Mouse (Mus musculus): ENCODE results near the gene Pfkl.
A peak's percentile ranks its signal among the peaks of the same experiment; 100 is the strongest.
"Not testable (repeated sequence)": the region's sequence is repeated elsewhere in the genome, so short reads cannot be mapped to it uniquely, and the experiment has no call there.

Gene Pfkl

GRCm38 (mm10) chr10:78011116-78011515 lies 1.2 kb upstream of the Pfkl start:
- not testable (repeated sequence) for DNase-seq

- no peak for DNase-seq
Measured at GRCm38 (mm10) chr10:78010335-78010734, 452 bp upstream of the Pfkl start.

GRCm38 (mm10) chr10:78009184-78009944 lies 519 bp downstream of the Pfkl start:
- peak; percentile 96 for DNase-seq

- no peak for DNase-seq
Measured at GRCm38 (mm10) chr10:78008169-78008568, 1.7 kb downstream of the Pfkl start.

GRCm38 (mm10) chr10:78007203-78007602 lies 2.7 kb downstream of the Pfkl start:
- DNase-seq, result no peak

- DNase-seq, result no peak
Measured at GRCm38 (mm10) chr10:78005791-78006438, 4.0 kb downstream of the Pfkl start.

GRCm38 (mm10) chr10:78004479-78005100 lies 5.3 kb downstream of the Pfkl start:
- DNase-seq, result no peak

GRCm38 (mm10) chr10:78002316-78002715 lies 7.6 kb downstream of the Pfkl start:
- no peak for DNase-seq

- no peak for DNase-seq
Measured at GRCm38 (mm10) chr10:78001796-78002195, 8.1 kb downstream of the Pfkl start.

- DNase-seq, result no peak
Measured at GRCm38 (mm10) chr10:78000200-78000599, 9.7 kb downstream of the Pfkl start.

GRCm38 (mm10) chr10:77995639-77996038 lies 14.2 kb downstream of the Pfkl start:
- no peak for DNase-seq

- DNase-seq, result no peak
Measured at GRCm38 (mm10) chr10:77985775-77986174, 24.1 kb downstream of the Pfkl start.

- DNase-seq, result peak; percentile 87
Measured at GRCm38 (mm10) chr10:77984660-77985059, 25.2 kb downstream of the Pfkl start.

- DNase-seq, result peak; percentile 98
Measured at GRCm38 (mm10) chr10:77978351-77979350, 31.2 kb downstream of the Pfkl start, which contains the start of gene 1810043G02Rik. Gene 1810043G02Rik (plus strand): TSS chr10:77978524.

- DNase-seq, result peak; percentile 29
Measured at GRCm38 (mm10) chr10:77976458-77977150, 33.3 kb downstream of the Pfkl start.

GRCm38 (mm10) chr10:77975653-77976052 lies 34.2 kb downstream of the Pfkl start:
- DNase-seq, result no peak

- no peak for DNase-seq
Measured at GRCm38 (mm10) chr10:77974811-77975210, 35.1 kb downstream of the Pfkl start.

- no peak for DNase-seq
Measured at GRCm38 (mm10) chr10:77974323-77974722, 35.6 kb downstream of the Pfkl start.

- peak; percentile 72 for DNase-seq
Measured at GRCm38 (mm10) chr10:77971709-77972553, 38.0 kb downstream of the Pfkl start.

- DNase-seq, result peak; percentile 51
Measured at GRCm38 (mm10) chr10:77971191-77971590, 38.7 kb downstream of the Pfkl start.

- DNase-seq, result no peak
Measured at GRCm38 (mm10) chr10:77970481-77970880, 39.4 kb downstream of the Pfkl start, which contains the start of gene Trpm2. Gene Trpm2 (minus strand): TSS chr10:77970563.

Measured in retina, postnatal 1 day (tissue).